Mouse (Mus musculus): Measurements from ENCODE around the gene Phykpl. TPM values are rescaled to one million over a fixed set of nuclear protein-coding genes. Genes with fewer than 3 reads are reported as not detected.

Gene Phykpl
- polyA plus RNA-seq (2014; fragmentation: Illumina TruSeq; extraction: RNeasy Lipid Tissue Mini Kit (QIAGEN cat#74804); ENCODE audit: low read depth, low replicate concordance), result 3.3 TPM

DNA sequence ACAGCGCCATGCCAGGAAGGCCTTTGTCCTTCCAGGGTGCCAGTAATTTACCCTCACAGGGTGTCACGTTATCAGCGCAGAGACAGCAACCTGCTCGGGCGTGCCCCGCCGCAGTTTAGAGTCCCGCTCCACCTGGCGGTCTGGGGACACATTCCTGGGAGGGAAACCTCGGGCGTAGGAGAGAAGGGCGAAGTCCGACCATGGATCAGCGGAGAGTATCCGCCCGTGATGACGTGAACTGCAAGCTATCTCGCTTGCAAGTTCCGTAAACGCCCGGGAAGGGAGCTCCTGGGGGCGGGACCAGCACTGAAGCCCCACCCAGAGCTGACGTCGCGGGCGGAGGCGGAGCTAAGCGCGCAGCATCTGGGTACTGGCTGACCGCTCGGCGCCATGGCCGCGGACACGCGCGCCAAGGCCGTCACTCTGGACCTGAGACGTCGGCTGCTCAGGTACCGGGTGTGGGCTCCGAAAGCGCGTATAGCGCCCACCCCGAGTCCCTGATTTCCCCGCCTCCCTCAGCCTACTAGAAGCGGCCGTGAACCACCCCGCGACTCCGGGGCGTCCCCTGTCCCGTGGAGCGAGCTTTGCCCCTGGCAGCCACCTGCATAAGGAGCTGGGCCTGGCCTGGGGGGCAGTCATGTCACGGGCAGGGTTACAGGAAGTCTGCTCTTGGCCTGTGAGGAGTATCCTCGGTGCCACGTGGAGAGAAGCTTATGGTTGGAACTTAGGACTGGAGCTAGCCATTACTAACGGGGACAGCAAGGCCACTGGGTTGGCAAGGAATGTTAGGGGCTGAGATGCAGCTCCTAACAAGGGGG lies at the start of gene Phykpl:
Gene Phykpl (plus strand): TSS at position 327 of the 818 bp plus-strand sequence.

DNA sequence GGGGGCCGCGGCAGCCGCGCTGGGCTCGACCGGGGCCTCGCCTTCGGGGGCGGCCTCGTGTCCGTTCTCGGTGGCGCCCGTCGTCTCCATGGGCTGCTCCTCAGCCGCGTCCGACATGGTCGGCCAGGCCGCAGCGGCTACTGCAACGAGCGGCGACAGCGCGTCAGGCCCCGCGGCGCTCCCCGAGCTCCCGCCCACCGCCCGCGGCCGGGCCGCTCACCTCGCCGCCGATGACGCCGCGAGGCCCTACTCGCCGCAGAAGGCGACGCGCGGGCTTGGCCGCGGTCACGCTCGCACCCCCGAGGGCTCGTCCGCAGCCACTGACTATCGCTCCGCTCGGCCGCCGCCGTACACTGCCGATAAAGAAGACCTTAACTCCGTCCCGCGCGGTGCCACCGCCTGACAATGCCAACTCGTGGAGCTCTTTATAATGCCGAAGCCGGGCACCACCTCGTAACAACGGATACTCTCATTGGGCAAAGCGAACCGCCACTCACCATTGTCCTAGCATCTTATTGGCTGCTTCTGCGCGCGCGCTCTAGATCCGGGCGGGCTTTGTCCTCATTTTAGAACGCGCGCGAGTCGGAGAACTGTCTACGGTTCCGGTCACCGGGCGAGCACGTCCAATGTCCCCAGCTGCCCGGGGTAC lies 22.0 kb downstream of the Phykpl start, which contains the start of gene Hnrnpab:
Gene Hnrnpab (minus strand): TSS at position 401 of the 649 bp plus-strand sequence.

GRCm38 (mm10) chr11:51619409-51620060 lies 35.0 kb downstream of the Phykpl start, which contains the start of gene Nhp2:
Gene Nhp2, plus strand, starts transcription at chr11:51619735.

DNA sequence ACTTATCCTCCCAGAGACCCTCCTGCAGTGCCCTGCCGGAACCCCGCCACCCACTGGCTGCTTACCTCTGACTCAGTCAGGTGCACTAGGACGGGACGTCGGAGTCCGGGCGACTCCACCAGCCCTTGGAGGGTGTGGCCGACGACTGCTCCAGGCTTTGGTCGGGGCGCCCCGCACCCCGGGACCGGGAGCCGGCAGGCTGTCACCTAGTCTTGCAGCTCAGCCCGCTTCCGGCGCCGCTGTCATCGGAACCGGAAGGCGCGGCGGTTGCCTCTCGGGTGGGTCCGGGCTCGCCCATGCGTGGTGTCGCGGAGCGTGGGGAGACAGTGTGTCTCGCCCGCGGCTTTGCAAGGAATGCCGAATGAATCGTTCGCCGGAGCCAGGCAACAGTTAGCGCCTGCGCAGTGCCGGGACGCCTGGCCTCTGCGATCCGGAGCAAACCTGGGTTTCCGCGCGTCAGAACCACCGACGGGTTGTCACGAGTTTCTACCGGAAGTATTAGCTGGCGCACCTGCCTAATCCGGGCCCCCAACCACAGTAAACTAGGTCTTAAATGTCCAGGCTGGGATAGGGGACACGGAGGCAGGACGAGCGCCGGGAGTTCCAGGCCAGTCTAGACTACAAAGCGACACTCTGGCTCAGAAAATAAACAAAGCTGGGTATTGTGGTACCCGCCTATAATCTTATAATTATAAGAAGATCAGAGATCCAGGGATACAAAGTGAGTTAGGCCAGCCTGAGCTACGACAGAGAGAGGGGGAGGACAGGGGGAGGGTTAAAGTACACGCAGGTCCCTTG lies 51.2 kb downstream of the Phykpl start, which contains the start of gene Rmnd5b:
Gene Rmnd5b (minus strand): TSS at position 372 of the 798 bp plus-strand sequence.

DNA sequence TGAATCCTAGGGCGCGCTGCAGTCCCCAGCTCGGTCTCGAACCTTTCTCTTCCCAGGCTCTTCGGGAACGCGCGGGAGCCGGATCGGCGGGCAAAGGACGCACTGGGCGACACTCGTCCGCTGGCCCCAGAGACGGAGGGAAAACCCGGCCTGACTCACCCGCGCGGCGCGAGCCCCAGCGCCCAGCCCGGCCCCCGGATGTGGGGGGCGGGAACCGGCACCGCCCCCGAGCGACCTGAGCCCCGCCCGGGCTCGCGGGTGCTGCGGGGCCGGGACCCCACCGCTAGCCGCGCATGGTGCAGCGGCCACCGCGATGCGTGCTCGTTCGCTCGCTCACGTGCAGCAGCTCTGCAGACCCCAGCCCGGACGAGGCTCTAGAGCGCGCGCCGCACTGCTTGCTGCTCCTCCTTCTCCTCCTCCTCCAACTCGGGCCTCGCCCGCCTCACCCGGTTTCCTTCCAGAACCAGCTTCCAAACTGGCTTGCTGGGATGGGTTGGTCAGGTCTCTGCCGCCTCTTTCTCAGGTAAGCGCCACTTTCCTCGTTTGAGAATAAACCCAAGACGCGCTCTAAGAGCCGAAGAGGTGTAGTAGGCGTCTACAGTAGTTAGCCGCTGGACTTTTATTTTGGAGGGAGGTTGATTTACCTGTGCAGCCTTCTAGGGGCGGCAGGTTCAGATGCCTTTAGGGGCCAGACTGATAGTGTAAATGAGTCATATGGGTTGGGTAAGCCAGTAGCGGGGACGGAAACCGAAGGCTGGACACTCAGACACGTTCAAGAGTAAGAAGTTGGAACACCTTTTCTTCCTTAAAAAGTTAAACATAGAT lies 66.3 kb downstream of the Phykpl start, which contains the start of the genes N4bp3 and D930048N14Rik:
Gene N4bp3 (minus strand): TSS at position 152 of the 825 bp plus-strand sequence.
Gene D930048N14Rik (plus strand): TSS at position 264 of the 825 bp plus-strand sequence.

Other genes starting within 250 kb of the Phykpl start
- 178 TPM for gene Hnrnpab, start 22.1 kb downstream of the Phykpl start, polyA plus RNA-seq (2014; fragmentation: Illumina TruSeq; extraction: RNeasy Lipid Tissue Mini Kit (QIAGEN cat#74804); ENCODE audit: low read depth, low replicate concordance)
- 1.8 TPM for gene Nhp2, start 35.0 kb downstream of the Phykpl start, polyA plus RNA-seq (2014; fragmentation: Illumina TruSeq; extraction: RNeasy Lipid Tissue Mini Kit (QIAGEN cat#74804); ENCODE audit: low read depth, low replicate concordance)
- gene Rmnd5b, start 51.1 kb downstream of the Phykpl start, polyA plus RNA-seq (2014; fragmentation: Illumina TruSeq; extraction: RNeasy Lipid Tissue Mini Kit (QIAGEN cat#74804); ENCODE audit: low read depth, low replicate concordance), result 19.5 TPM
- 0.67 TPM for gene N4bp3, start 66.1 kb downstream of the Phykpl start, polyA plus RNA-seq (2014; fragmentation: Illumina TruSeq; extraction: RNeasy Lipid Tissue Mini Kit (QIAGEN cat#74804); ENCODE audit: low read depth, low replicate concordance)
- 1.2 TPM for gene D930048N14Rik, start 66.2 kb downstream of the Phykpl start, polyA plus RNA-seq (2014; fragmentation: Illumina TruSeq; extraction: RNeasy Lipid Tissue Mini Kit (QIAGEN cat#74804); ENCODE audit: low read depth, low replicate concordance)
- gene 0610009B22Rik, start 104.1 kb downstream of the Phykpl start, polyA plus RNA-seq (2014; fragmentation: Illumina TruSeq; extraction: RNeasy Lipid Tissue Mini Kit (QIAGEN cat#74804); ENCODE audit: low read depth, low replicate concordance), result 48.6 TPM
- 25.4 TPM for gene Sec24a, start 178.9 kb downstream of the Phykpl start, polyA plus RNA-seq (2014; fragmentation: Illumina TruSeq; extraction: RNeasy Lipid Tissue Mini Kit (QIAGEN cat#74804); ENCODE audit: low read depth, low replicate concordance)
- 53.1 TPM for gene Sar1b, start 178.9 kb downstream of the Phykpl start, polyA plus RNA-seq (2014; fragmentation: Illumina TruSeq; extraction: RNeasy Lipid Tissue Mini Kit (QIAGEN cat#74804); ENCODE audit: low read depth, low replicate concordance)

Data from testis, adult 10 weeks (tissue).